Mouse (Mus musculus): ENCODE results near the gene Rarg. TPM values are rescaled to one million over a fixed set of nuclear protein-coding genes. Genes with fewer than 3 reads are reported as not detected.

Gene Rarg
- polyA plus RNA-seq (2014; fragmentation: Nextera tagmentation; extraction: Ambion mirVana), result 6.2 and 6.7 TPM in 2 replicates

GRCm38 (mm10) chr15:102257202-102258075, at the start of gene Rarg:
Rarg (minus strand) TSS chr15:102257517.
- peak within 1 kb of the TSS; percentile 65 for H3K9ac ChIP-seq
- H3K27ac ChIP-seq, result peak within 1 kb of the TSS; percentile 4; the same call in 1 of the 2 replicates
- ATAC-seq (ENCODE audit: low FRiP score) (0 out of 2 replicates have a peak, but pooled peaks have one; percentile 37), DNase-seq (ENCODE audit: low spot score) (no peak)
- no peaks in the 10 kb centered on the region for H3K9me3 ChIP-seq (ENCODE audit: control insufficient read depth, low read length)
- H3K36me3 ChIP-seq (replicated peaks; ENCODE audit: control insufficient read depth, insufficient read depth), result no peaks in the 10 kb centered on the region
- H3K27me3 ChIP-seq (ENCODE audit: control insufficient read depth, insufficient read depth, low read length), result peaks cover 48% of the 10 kb centered on the region
- WGBS, result 2% methylated on average over 37 of the region's 46 CpGs
- peak within 1 kb of the TSS; percentile 83 for H3K4me2 ChIP-seq (replicated peaks)
- 0 out of 2 replicates have a peak, but pooled peaks cover 3% of the 10 kb centered on the region for H3K4me1 ChIP-seq (replicated peaks; ENCODE audit: control insufficient read depth, insufficient read depth, low read length)
- H3K4me3 ChIP-seq (replicated peaks; ENCODE audit: low read length), result peak within 1 kb of the TSS; percentile 52

- H3K9me3 ChIP-seq (ENCODE audit: control insufficient read depth, low read length), result no peaks in the 10 kb centered on the region
- DNase-seq (ENCODE audit: low spot score) (no peak), ATAC-seq (ENCODE audit: low FRiP score) (no peak)
- no peak overlapping the region for H3K9ac ChIP-seq
- no peak overlapping the region for H3K4me2 ChIP-seq (replicated peaks)
- H3K27me3 ChIP-seq (ENCODE audit: control insufficient read depth, insufficient read depth, low read length), result no peaks in the 10 kb centered on the region
- no peak overlapping the region for H3K27ac ChIP-seq
- no peak overlapping the region for H3K4me3 ChIP-seq (replicated peaks; ENCODE audit: low read length)
- no peaks in the 10 kb centered on the region for H3K4me1 ChIP-seq (replicated peaks; ENCODE audit: control insufficient read depth, insufficient read depth, low read length)
- 92% methylated on average over 6 of the region's 6 CpGs for WGBS
- H3K36me3 ChIP-seq (replicated peaks; ENCODE audit: control insufficient read depth, insufficient read depth), result no peaks in the 10 kb centered on the region; the same call in none of the 2 replicates
These were observed 45.2 kb upstream of the Rarg start for GRCm38 (mm10) chr15:102302542-102302941.

GRCm38 (mm10) chr15:102296368-102297006, 39.2 kb upstream of the Rarg start:
- DNase-seq (ENCODE audit: low spot score) (no peak), ATAC-seq (ENCODE audit: low FRiP score) (no peak; the same call in 1 of the 2 replicates)
- H3K4me2 ChIP-seq (replicated peaks), result peak overlapping the region; percentile 99
- peak overlapping the region; percentile 45 for H3K4me3 ChIP-seq (replicated peaks; ENCODE audit: low read length)
- WGBS, result 5% methylated on average over 24 of the region's 24 CpGs
- no peaks in the 10 kb centered on the region for H3K9me3 ChIP-seq (ENCODE audit: control insufficient read depth, low read length)
- no peaks in the 10 kb centered on the region for H3K36me3 ChIP-seq (replicated peaks; ENCODE audit: control insufficient read depth, insufficient read depth)
- H3K4me1 ChIP-seq (replicated peaks; ENCODE audit: control insufficient read depth, insufficient read depth, low read length), result no peaks in the 10 kb centered on the region
- H3K27me3 ChIP-seq (ENCODE audit: control insufficient read depth, insufficient read depth, low read length), result no peaks in the 10 kb centered on the region
- no peak overlapping the region for H3K27ac ChIP-seq
- H3K9ac ChIP-seq, result peak overlapping the region; percentile 35; the same call in 1 of the 2 replicates

GRCm38 (mm10) chr15:102295633-102296367, 38.5 kb upstream of the Rarg start, which contains the start of gene Espl1:
Espl1 (plus strand) TSS chr15:102296266.
- WGBS, result 8% methylated on average over 25 of the region's 25 CpGs
- H3K27ac ChIP-seq, result 0 out of 2 replicates have a peak within 1 kb of the TSS, but pooled peaks have one; percentile 36

GRCm38 (mm10) chr15:102287395-102287794, 30.1 kb upstream of the Rarg start:
- H3K9me3 ChIP-seq (ENCODE audit: control insufficient read depth, low read length), result no peaks in the 10 kb centered on the region
- H3K4me2 ChIP-seq (replicated peaks), result no peak overlapping the region
- H3K27me3 ChIP-seq (ENCODE audit: control insufficient read depth, insufficient read depth, low read length), result no peaks in the 10 kb centered on the region
- H3K27ac ChIP-seq, result no peak overlapping the region
- no peak overlapping the region for H3K9ac ChIP-seq
- no peaks in the 10 kb centered on the region for H3K4me1 ChIP-seq (replicated peaks; ENCODE audit: control insufficient read depth, insufficient read depth, low read length)
- H3K36me3 ChIP-seq (replicated peaks; ENCODE audit: control insufficient read depth, insufficient read depth), result 0 out of 2 replicates have a peak, but pooled peaks cover 7% of the 10 kb centered on the region
- no peak overlapping the region for H3K4me3 ChIP-seq (replicated peaks; ENCODE audit: low read length)
- no peak for ATAC-seq (ENCODE audit: low FRiP score)
- peak; percentile 65 for DNase-seq (ENCODE audit: low spot score)

More at GRCm38 (mm10) chr15:102295633-102296367, 38.5 kb upstream of the Rarg start, which contains the start of gene Espl1:
- Histone ChIP-seq H3K4me2 (replicated peaks) (peak within 1 kb of the TSS; percentile 99), H3K9ac (peak within 1 kb of the TSS; percentile 35), H3K27me3 (ENCODE audit: control insufficient read depth, insufficient read depth, low read length) (no peaks in the 10 kb centered on the region), H3K9me3 (ENCODE audit: control insufficient read depth, low read length) (no peaks in the 10 kb centered on the region), H3K4me3 (replicated peaks; ENCODE audit: low read length) (peak within 1 kb of the TSS; percentile 45), H3K4me1 (replicated peaks; ENCODE audit: control insufficient read depth, insufficient read depth, low read length) (no peaks in the 10 kb centered on the region), H3K36me3 (replicated peaks; ENCODE audit: control insufficient read depth, insufficient read depth) (no peaks in the 10 kb centered on the region)
- DNase-seq (ENCODE audit: low spot score) (peak; percentile 98), ATAC-seq (ENCODE audit: low FRiP score) (peak; percentile 98)

GRCm38 (mm10) chr15:102283648-102284047, 26.3 kb upstream of the Rarg start:
- 82% methylated on average over 3 of the region's 3 CpGs for whole genome bisulfite sequencing
- H3K9ac ChIP-seq, result no peak overlapping the region
- no peaks in the 10 kb centered on the region for H3K9me3 ChIP-seq (ENCODE audit: control insufficient read depth, low read length)
- H3K4me3 ChIP-seq (replicated peaks; ENCODE audit: low read length), result no peak overlapping the region
- no peak for DNase-seq (ENCODE audit: low spot score)
- peaks cover 9% of the 10 kb centered on the region for H3K4me1 ChIP-seq (replicated peaks; ENCODE audit: control insufficient read depth, insufficient read depth, low read length)
- no peak for ATAC-seq (ENCODE audit: low FRiP score)
- H3K27me3 ChIP-seq (ENCODE audit: control insufficient read depth, insufficient read depth, low read length), result no peaks in the 10 kb centered on the region
- H3K36me3 ChIP-seq (replicated peaks; ENCODE audit: control insufficient read depth, insufficient read depth), result peaks cover 26% of the 10 kb centered on the region
- H3K27ac ChIP-seq, result no peak overlapping the region
- H3K4me2 ChIP-seq (replicated peaks), result no peak overlapping the region

GRCm38 (mm10) chr15:102282463-102283292, 25.4 kb upstream of the Rarg start:
- no peak for DNase-seq (ENCODE audit: low spot score)
- peaks cover 9% of the 10 kb centered on the region for H3K4me1 ChIP-seq (replicated peaks; ENCODE audit: control insufficient read depth, insufficient read depth, low read length)
- no peaks in the 10 kb centered on the region for H3K9me3 ChIP-seq (ENCODE audit: control insufficient read depth, low read length)
- H3K27me3 ChIP-seq (ENCODE audit: control insufficient read depth, insufficient read depth, low read length), result no peaks in the 10 kb centered on the region
- H3K4me3 ChIP-seq (replicated peaks; ENCODE audit: low read length), result no peak overlapping the region
- H3K36me3 ChIP-seq (replicated peaks; ENCODE audit: control insufficient read depth, insufficient read depth), result peaks cover 26% of the 10 kb centered on the region
- H3K9ac ChIP-seq, result no peak overlapping the region
- no peak overlapping the region for H3K4me2 ChIP-seq (replicated peaks)
- no peak for ATAC-seq (ENCODE audit: low FRiP score)
- H3K27ac ChIP-seq, result no peak overlapping the region
- 89% methylated on average over 8 of the region's 8 CpGs for WGBS

- peaks cover 9% of the 10 kb centered on the region for H3K4me1 ChIP-seq (replicated peaks; ENCODE audit: control insufficient read depth, insufficient read depth, low read length)
- peak overlapping the region; percentile 74 for H3K4me3 ChIP-seq (replicated peaks; ENCODE audit: low read length)
- H3K27ac ChIP-seq, result no peak overlapping the region
- H3K27me3 ChIP-seq (ENCODE audit: control insufficient read depth, insufficient read depth, low read length), result no peaks in the 10 kb centered on the region
- 97% methylated on average over 19 of the region's 19 CpGs for WGBS
- no peak overlapping the region; the same call in 1 of the 2 replicates for H3K9ac ChIP-seq
- peak overlapping the region; percentile 94 for H3K4me2 ChIP-seq (replicated peaks)
- ATAC-seq (ENCODE audit: low FRiP score) (no peak), DNase-seq (ENCODE audit: low spot score) (no peak)
- peaks cover 26% of the 10 kb centered on the region for H3K36me3 ChIP-seq (replicated peaks; ENCODE audit: control insufficient read depth, insufficient read depth)
- H3K9me3 ChIP-seq (ENCODE audit: control insufficient read depth, low read length), result no peaks in the 10 kb centered on the region
These were observed 23.3 kb upstream of the Rarg start for GRCm38 (mm10) chr15:102280623-102281022.
